Mouse (Mus musculus) testis, postnatal 14 days (tissue): ENCODE data around the gene Mrc2.

ENCODE experiments used
- DNase-seq: peaks from one replicate; pipeline ENCODE4 v3.0.0; 2021; ENCODE audit warnings: low spot score

Mrc2 gene

GRCm38 (mm10) chr11:105350643-105351042 lies 58.2 kb downstream of the Mrc2 start:
- no peak for DNase-seq

- no peak for DNase-seq
Observed at GRCm38 (mm10) chr11:105352152-105352551, 59.7 kb downstream of the Mrc2 start.

GRCm38 (mm10) chr11:105352954-105353890 lies 60.8 kb downstream of the Mrc2 start:
- peak; percentile 73 for DNase-seq

GRCm38 (mm10) chr11:105353891-105354280 lies 61.4 kb downstream of the Mrc2 start:
- DNase-seq = no peak

DNA sequence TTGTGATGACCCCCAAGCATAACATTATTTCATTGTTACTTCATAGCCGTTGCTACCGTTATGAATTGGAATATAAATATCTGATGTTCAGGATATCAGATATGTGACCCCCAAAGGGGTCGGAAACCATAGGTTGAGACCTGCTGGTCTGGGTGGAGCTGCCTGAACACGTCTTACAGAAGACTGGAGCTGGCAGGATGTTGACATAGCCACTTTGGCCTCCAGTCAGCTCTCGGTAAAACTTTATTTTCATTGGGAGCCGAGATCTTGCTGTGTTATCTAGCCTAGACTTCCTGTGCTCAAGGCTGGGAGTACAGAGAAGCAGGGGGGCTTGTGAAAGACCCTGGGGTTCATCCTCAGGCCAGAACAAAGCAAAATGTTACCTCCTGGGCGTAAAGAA lies 63.9 kb downstream of the Mrc2 start:
- DNase-seq = no peak

GRCm38 (mm10) chr11:105362041-105362765 lies 69.8 kb downstream of the Mrc2 start:
- no peak for DNase-seq

DNA sequence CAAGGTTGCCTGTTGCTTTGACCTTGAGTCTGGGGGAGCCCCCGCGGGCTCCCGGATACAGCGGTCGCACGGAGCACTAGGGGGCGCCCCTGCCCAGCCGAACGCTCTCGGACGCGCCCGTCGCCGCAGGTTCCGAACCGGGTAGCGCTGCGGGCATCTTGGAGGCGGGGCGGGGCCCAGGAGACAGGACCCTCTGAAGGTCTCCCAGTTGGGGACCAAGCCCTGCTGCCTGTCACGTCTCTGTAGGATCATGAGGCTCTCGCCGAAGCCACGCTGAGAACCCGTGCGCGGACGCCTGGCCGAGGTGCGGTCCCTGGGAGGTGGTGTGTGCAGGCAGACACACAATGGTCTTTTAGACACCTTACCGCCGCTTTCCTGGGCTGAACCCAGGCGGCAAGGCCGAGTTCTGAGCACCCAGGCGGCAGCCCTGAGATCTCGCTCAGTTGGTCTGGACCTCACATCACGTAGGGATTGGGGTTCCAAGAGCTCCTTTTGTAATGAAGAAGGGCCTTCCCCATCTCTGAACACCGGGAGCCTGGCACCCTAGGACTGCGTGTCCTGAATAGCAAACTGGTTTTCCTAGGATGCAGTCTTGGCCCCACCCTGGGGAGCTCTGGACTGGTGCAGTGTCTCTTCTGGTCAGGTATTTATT lies 70.6 kb downstream of the Mrc2 start:
- peak; percentile 72 for DNase-seq

DNA sequence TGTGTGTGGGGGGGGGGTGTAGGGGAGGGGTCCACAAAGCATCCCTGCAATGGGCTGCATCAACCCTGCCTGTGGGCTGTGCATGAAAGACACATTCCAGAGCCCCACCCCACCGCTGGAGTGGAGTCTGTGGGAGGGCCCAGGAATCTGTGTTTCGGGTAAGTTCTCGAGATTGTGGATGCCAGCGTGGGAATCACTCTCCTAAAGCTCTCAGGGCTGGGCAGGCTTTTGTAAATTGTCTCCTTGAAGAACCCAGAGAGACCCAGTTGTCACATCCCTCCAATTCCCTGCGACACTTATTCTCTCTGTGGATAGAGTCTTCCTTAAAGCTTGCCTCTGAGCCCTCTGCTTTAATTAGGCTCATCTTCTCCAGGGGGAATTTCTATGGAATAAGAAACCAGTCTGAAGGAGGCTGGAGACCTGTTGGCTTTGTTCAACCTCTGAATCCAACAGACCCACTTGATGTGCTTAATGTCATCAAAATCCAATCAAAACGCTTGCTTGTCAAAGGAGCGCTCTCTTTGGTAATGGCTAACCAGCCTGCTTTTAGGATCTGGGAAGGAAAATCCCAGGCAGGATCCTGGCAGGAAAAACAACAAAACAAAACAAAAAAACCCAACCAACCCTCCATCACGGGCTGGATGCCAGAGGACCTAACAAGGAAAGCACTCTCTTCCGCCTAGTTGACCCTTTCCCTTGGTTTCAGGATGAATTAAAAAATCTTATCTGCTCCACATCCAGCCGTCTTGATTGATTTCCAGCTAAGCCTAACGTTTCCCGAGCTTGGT lies 71.3 kb downstream of the Mrc2 start:
- no peak for DNase-seq

DNA sequence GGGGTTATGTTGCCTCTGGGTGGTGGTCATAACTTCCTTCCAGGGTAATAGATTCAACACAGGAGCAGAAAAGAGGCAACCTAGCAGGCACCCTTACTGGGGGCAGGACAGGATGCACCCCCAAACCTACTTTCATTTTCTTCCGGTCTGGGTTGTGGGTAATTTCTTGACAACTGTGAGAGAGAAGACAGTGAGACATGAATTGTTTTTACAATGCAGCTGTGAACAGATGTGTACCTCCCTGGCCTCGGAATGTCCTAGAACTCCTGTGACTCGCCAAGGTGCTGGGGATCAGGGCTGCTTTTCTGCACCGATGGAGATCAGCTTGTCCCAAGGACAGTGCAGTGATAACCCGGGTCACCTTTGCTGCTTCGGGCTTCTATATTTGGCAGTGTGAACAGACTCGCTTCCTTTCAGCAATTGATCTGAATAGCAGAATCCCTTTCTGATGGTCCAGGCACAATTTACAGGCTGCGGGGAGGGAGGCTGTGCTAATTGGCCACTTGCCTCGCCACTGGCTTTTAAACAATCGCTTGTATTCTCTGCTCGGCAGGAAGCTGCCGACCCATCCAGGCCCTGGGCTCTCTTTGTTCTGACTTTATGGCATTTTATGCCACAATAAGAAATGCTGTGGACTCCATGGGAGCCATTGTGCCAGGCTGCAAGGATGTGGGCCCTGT lies 72.1 kb downstream of the Mrc2 start:
- no peak for DNase-seq

- DNase-seq = no peak
Observed at GRCm38 (mm10) chr11:105365611-105366010, 73.2 kb downstream of the Mrc2 start.

DNA sequence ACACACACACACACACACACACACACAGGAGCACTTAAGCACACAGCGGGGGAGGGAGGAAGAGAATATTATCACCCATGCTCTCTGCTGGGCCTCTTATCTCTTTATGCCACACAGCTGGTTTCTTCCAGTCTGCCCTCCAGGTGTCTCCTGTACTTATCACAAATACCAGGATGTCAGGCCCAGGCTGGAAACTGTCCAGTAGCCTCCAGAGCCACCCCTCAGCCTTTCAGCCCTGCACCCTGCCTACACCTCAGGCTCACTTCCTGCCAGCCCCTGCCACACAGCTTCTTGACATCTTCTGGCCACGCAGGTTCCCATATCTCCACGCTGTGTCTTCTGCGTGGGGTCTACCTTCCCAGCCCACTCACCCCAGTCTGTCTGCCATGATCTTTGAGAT lies 73.6 kb downstream of the Mrc2 start:
- no peak for DNase-seq

GRCm38 (mm10) chr11:105367163-105367562 lies 74.7 kb downstream of the Mrc2 start:
- no peak for DNase-seq

DNA sequence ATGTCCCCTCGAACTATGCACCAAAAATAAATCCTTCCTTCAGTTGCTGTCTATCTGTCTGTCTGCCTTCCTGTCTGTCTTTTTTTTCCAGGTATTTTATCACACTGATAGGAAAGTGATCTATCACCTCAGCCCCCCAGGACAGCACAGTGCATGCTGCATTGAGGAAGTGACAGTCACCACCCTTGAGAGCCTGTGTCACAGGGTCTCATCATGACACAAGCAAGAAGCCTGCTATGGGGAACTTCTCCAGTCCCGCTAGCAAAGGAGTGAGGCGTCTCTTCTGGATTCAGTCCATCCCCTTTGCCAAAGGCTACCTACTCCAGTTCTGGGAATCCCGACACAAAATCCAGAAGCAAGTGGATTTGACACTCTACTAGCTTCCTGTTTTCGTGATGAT lies 76.4 kb downstream of the Mrc2 start:
- DNase-seq = no peak

GRCm38 (mm10) chr11:105369526-105370386 lies 77.3 kb downstream of the Mrc2 start:
- no peak for DNase-seq

DNA sequence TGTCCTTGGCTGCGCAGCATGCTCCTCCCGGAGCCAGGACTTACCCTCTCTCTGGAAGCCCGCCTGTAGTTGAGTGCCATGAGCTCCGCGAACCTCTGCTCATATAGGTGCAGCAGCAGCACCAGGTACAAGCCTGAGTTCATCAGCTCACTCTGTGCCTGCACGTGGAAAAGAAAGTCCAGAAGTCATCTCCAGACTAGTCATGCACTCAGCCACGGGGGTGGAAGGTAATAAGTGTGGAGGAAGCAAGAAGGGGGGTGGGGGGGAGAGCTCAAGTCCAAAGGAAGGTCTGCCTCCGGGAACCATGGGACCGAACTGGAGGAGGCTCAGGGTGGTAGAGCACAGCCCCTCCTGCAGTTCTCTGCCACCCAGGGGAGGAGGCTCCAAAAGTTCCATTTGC lies 79.4 kb downstream of the Mrc2 start:
- no peak for DNase-seq

DNA sequence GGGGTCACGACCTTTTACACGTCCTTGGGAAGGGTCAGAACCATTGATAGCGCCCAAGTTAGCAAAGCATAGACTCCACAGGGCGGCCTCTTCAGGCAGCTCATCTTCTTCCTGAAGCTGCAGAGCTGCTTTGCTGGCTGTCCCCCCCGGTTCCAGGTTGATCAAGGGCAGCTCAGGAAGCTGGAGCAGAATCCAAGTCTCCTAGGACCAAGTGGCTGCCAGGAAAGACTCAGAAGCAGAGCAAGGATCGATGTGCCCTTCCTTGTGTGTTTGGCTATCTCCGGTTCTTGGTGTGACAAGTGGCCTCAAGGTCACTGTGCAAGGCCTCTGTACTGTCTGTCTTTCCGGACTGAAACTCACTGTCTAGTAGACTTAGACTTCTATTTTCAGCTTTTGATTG lies 81.4 kb downstream of the Mrc2 start:
- no peak for DNase-seq

GRCm38 (mm10) chr11:105374526-105375175 lies 82.2 kb downstream of the Mrc2 start:
- no peak for DNase-seq

- no peak for DNase-seq
Observed at GRCm38 (mm10) chr11:105375821-105376235, 83.4 kb downstream of the Mrc2 start.

GRCm38 (mm10) chr11:105385266-105385665 lies 92.8 kb downstream of the Mrc2 start:
- no peak for DNase-seq

- DNase-seq = no peak
Observed at GRCm38 (mm10) chr11:105388636-105389035, 96.2 kb downstream of the Mrc2 start.
